Mouse (Mus musculus) brain, adult 10 weeks (tissue): ENCODE results near the gene Fam155a. TPM values are rescaled to one million over a fixed set of nuclear protein-coding genes. Genes with fewer than 3 reads are reported as not detected.

ENCODE experiments used
- polyA plus RNA-seq: library from polyadenylated mRNA; stranded (reverse); fragments of 350-450 nt; fragmentation: Illumina TruSeq; extraction: RNeasy Lipid Tissue Mini Kit (QIAGEN cat#74804); gene quantifications from one replicate; pipeline ENCODE4 v1.2.3, GENCODE M21; 2015; ENCODE audit warnings: low read depth, low replicate concordance

Gene Fam155a
- 54.5 TPM for polyA plus RNA-seq

GRCm38 (mm10) chr8:9770999-9771605, at the start of gene Fam155a:
TSS of gene Fam155a (minus strand) at chr8:9771161.

Other genes starting within 250 kb of the Fam155a start
- gene Gm10217, start 93.1 kb upstream of the Fam155a start, polyA plus RNA-seq, result not detected
- 7.3 TPM for gene Lig4, start 206.5 kb upstream of the Fam155a start, polyA plus RNA-seq
- gene Abhd13, start 206.5 kb upstream of the Fam155a start, polyA plus RNA-seq, result 23.9 TPM
- 2.4 TPM for gene Tnfsf13b, start 235.3 kb upstream of the Fam155a start, polyA plus RNA-seq